Mouse (Mus musculus): ENCODE data around the gene Dmwd. TPM values are rescaled to one million over a fixed set of nuclear protein-coding genes. Genes with fewer than 3 reads are reported as not detected.

Dmwd gene
- total and polyA plus RNA-seq, 3 experiments = 18.3 to 70.3 (median 51.5) TPM

GRCm38 (mm10) chr7:19093537-19094385, 17.7 kb downstream of the Dmwd start (continued):
- TF ChIP-seq ZMIZ1 (IDR thresholded peaks at IDR 0.05; ENCODE audit: low read depth, low read length) (peak; percentile 42; the same call in 1 of the 2 replicates), POLR2AphosphoS5 (IDR thresholded peaks at IDR 0.05; ENCODE audit: borderline replicate concordance, low read depth, low read length) (no peak), RAD21 (IDR thresholded peaks at IDR 0.05; ENCODE audit: low read depth, low read length) (no peak), MEF2A (IDR thresholded peaks at IDR 0.05; ENCODE audit: extremely low read depth, insufficient replicate concordance, low read depth, low read length, poor library complexity, severe bottlenecking) (no peak), GATA1 (IDR thresholded peaks at IDR 0.05; ENCODE audit: low read depth, low read length) (no peak), E2F4 (IDR thresholded peaks at IDR 0.05; ENCODE audit: borderline replicate concordance, low read depth, low read length) (no peak), TCF12 (IDR thresholded peaks at IDR 0.05; ENCODE audit: low read depth, low read length) (no peak), USF2 (IDR thresholded peaks at IDR 0.05; ENCODE audit: borderline replicate concordance in 1 of 2, insufficient read depth in 1 of 2, low read depth in 1 of 2, low read length in 2 of 2) (no peak), USF1 (IDR thresholded peaks at IDR 0.05; ENCODE audit: low read depth, low read length) (no peak), UBTF (IDR thresholded peaks at IDR 0.05; ENCODE audit: borderline replicate concordance, insufficient read depth, low read depth, low read length) (no peak), EP300 (IDR thresholded peaks at IDR 0.05; ENCODE audit: low read depth in 1 of 2, low read length in 2 of 2) (no peak), ZNF384 (IDR thresholded peaks at IDR 0.05; ENCODE audit: low read depth, low read length) (peak; percentile 60; the same call in 1 of the 2 replicates), MAX (IDR thresholded peaks at IDR 0.05; ENCODE audit: low read length) (no peak; the same call in 1 of the 2 replicates), RCOR1 (IDR thresholded peaks at IDR 0.05; ENCODE audit: low read depth, low read length) (0 out of 2 replicates have a peak, but pooled peaks have one; percentile 4), ETS1 (IDR thresholded peaks at IDR 0.05; ENCODE audit: low read depth, low read length) (peak; percentile 94), ELF1 (IDR thresholded peaks at IDR 0.05; ENCODE audit: low read depth, low read length) (peak; percentile 54; the same call in 1 of the 2 replicates), CHD2 (IDR thresholded peaks at IDR 0.05; ENCODE audit: low read length) (peak; percentile 53), MAZ (IDR thresholded peaks at IDR 0.05; ENCODE audit: low read depth, low read length) (peak; percentile 90), MAFK (IDR thresholded peaks at IDR 0.05; ENCODE audit: borderline replicate concordance, low read depth, low read length) (no peak), BHLHE40 (IDR thresholded peaks at IDR 0.05; ENCODE audit: borderline replicate concordance, low read depth, low read length) (no peak), MYB (IDR thresholded peaks at IDR 0.05; ENCODE audit: low read depth, low read length) (no peak)

GRCm38 (mm10) chr7:19094471-19094825, 18.4 kb downstream of the Dmwd start, which contains the start of gene Six5:
Six5 (plus strand) TSS chr7:19094594.
- no peaks in the 10 kb centered on the region for H3K27me3 ChIP-seq (ENCODE audit: control insufficient read depth in 1 of 2, insufficient read depth in 2 of 2, low read length in 2 of 2)
- peak; percentile 69 for DNase-seq (ENCODE audit: low read depth, low spot score)
- H3K79me2 ChIP-seq (ENCODE audit: control insufficient read depth, insufficient read depth, low read length, poor library complexity) = peaks cover 8% of the 10 kb centered on the region; the same call in 1 of the 2 replicates
- H3K36me3 ChIP-seq (ENCODE audit: control insufficient read depth in 1 of 2, insufficient read depth in 2 of 2, low read length in 2 of 2) = no peaks in the 10 kb centered on the region
- peaks cover 0 to 9% of the 10 kb centered on the region in 2 experiments; a peak in 3 of 4 replicates for H3K4me1 ChIP-seq (ENCODE audit: control insufficient read depth in 1 of 2, insufficient read depth in 2 of 2, low read length in 2 of 2)
- peak within 1 kb of the TSS; percentile 86 for H3K27ac ChIP-seq (ENCODE audit: control insufficient read depth, low read depth, low read length)
- peak within 1 kb of the TSS; percentile 94 for H3K9ac ChIP-seq (ENCODE audit: control insufficient read depth, low read depth, low read length, poor library complexity, severe bottlenecking)
- TF ChIP-seq ZKSCAN1 (IDR thresholded peaks at IDR 0.05; ENCODE audit: low read depth, low read length) (no peak), MXI1 (IDR thresholded peaks at IDR 0.05; ENCODE audit: low read depth, low read length) (no peak), CHD1 (IDR thresholded peaks at IDR 0.05; ENCODE audit: low read depth, low read length) (0 out of 2 replicates have a peak, but pooled peaks have one; percentile 72), MAFK (IDR thresholded peaks at IDR 0.05; ENCODE audit: borderline replicate concordance, low read depth, low read length) (no peak), GABPA (IDR thresholded peaks at IDR 0.05; ENCODE audit: low read depth, low read length) (no peak), TBP (IDR thresholded peaks at IDR 0.05; ENCODE audit: low read depth, low read length) (no peak), UBTF (IDR thresholded peaks at IDR 0.05; ENCODE audit: borderline replicate concordance, insufficient read depth, low read depth, low read length) (no peak), TAL1 (IDR thresholded peaks at IDR 0.05; ENCODE audit: low read length) (no peak), ZNF384 (IDR thresholded peaks at IDR 0.05; ENCODE audit: low read depth, low read length) (no peak), E2F4 (IDR thresholded peaks at IDR 0.05; ENCODE audit: borderline replicate concordance, low read depth, low read length) (no peak), BHLHE40 (IDR thresholded peaks at IDR 0.05; ENCODE audit: borderline replicate concordance, low read depth, low read length) (no peak), MAX (IDR thresholded peaks at IDR 0.05; ENCODE audit: low read length) (peak; percentile 6; the same call in 1 of the 2 replicates), ELF1 (IDR thresholded peaks at IDR 0.05; ENCODE audit: low read depth, low read length) (no peak), POLR2AphosphoS2 (IDR thresholded peaks at IDR 0.05; ENCODE audit: low read length) (no peak), POLR2AphosphoS5 (IDR thresholded peaks at IDR 0.05; ENCODE audit: borderline replicate concordance, low read depth, low read length) (no peak), MEF2A (IDR thresholded peaks at IDR 0.05; ENCODE audit: extremely low read depth, insufficient replicate concordance, low read depth, low read length, poor library complexity, severe bottlenecking) (no peak), TCF12 (IDR thresholded peaks at IDR 0.05; ENCODE audit: low read depth, low read length) (peak; percentile 5; the same call in 1 of the 2 replicates), KAT2A (conservative IDR thresholded peaks at IDR 0.05; ENCODE audit: low read depth, low read length) (no peak), POLR2A (IDR thresholded peaks at IDR 0.05; ENCODE audit: control insufficient read depth in 1 of 2, insufficient read depth in 1 of 2, low read depth in 1 of 2, low read length in 2 of 2, poor library complexity in 1 of 2) (no peak), RAD21 (IDR thresholded peaks at IDR 0.05; ENCODE audit: low read depth, low read length) (no peak)
- no peaks in the 10 kb centered on the region for H3K9me3 ChIP-seq (replicated peaks; ENCODE audit: insufficient read depth, low read length)
- peak within 1 kb of the TSS; percentile 58 to 72 for H3K4me3 ChIP-seq (ENCODE audit: control insufficient read depth in 1 of 2, insufficient read depth in 1 of 2, low read depth in 2 of 2, low read length in 2 of 2)

Measured in MEL (cell line).